Mouse (Mus musculus): Measurements from ENCODE around the gene Adat1. TPM values are rescaled to one million over a fixed set of nuclear protein-coding genes. Genes with fewer than 3 reads are reported as not detected.

Gene Adat1
- total RNA-seq, 2 experiments from 2014 or later = 4.8 to 5.2 TPM

Other genes starting within 250 kb of the Adat1 start
- gene Bcar1, start 248.5 kb downstream of the Adat1 start, total RNA-seq (2021) = 10 to 100 TPM; 47.5 to 53.7 TPM
- gene Cfdp1, start 138.0 kb downstream of the Adat1 start, total RNA-seq (2021) = 10 to 100 TPM; 79.4 to 83.6 TPM
- gene Tmem170, start 115.6 kb downstream of the Adat1 start, total RNA-seq (2021) = 1 to 10 TPM; 2.8 to 3.3 TPM
- under 1 TPM; 0.62 to 0.85 TPM for gene Chst5, start 81.9 kb downstream of the Adat1 start, total RNA-seq (2021)
- gene Tmem231, start 58.4 kb downstream of the Adat1 start, total RNA-seq (2021) = 10 to 100 TPM in 1 of 2 experiments, 1 to 10 TPM in 1; 9.8 to 10.6 TPM
- 100 to 1,000 TPM; 200 to 212 TPM for gene Gabarapl2, start 51.6 kb downstream of the Adat1 start, total RNA-seq (2021)
- gene Kars, start 19.0 kb upstream of the Adat1 start, total RNA-seq (2021) = 10 to 100 TPM; 68.3 to 71.8 TPM
- 10 to 100 TPM; 32.2 to 33.8 TPM for gene Terf2ip, start 19.1 kb upstream of the Adat1 start, total RNA-seq (2021)
- under 1 TPM in 1 of 2 experiments, not detected in 1; 0.22 TPM for gene Gm6793, start 22.7 kb upstream of the Adat1 start, total RNA-seq (2021)